Mouse (Mus musculus) forebrain, embryonic 16.5 days (tissue): Measurements from ENCODE around the gene Abhd14b. TPM values are rescaled to one million over a fixed set of nuclear protein-coding genes. Genes with fewer than 3 reads are reported as not detected.
"Not testable (repeated sequence)": the region's sequence is repeated elsewhere in the genome, so short reads cannot be mapped to it uniquely, and the experiment has no call there.

Experiments used
- ATAC-seq: fragments of 200-750 bp; cut with Nextera tagmentation; 2 replicates; pipeline ENCODE4 v1.8.0; 2017; ENCODE audit warnings: mild to moderate bottlenecking, moderate library complexity
- H3K27ac ChIP-seq: fragments of 300-500 bp; sonication (generic); 2 replicates; pipeline ENCODE4 v1.5.1; 2014; ENCODE audit warnings: low read length, control low read depth
- H3K27me3 ChIP-seq: fragments of 300-500 bp; sonication (generic); replicated peaks from 2 replicates; pipeline ENCODE4 v1.6.1; 2014; ENCODE audit warnings: low read length; ENCODE audit not compliant: control insufficient read depth, insufficient read depth
- H3K36me3 ChIP-seq: fragments of 300-500 bp; sonication (generic); 2 replicates; pipeline ENCODE4 v1.6.1; 2014; ENCODE audit not compliant: control insufficient read depth, insufficient read depth
- H3K4me1 ChIP-seq: fragments of 300-500 bp; sonication (generic); replicated peaks from 2 replicates; pipeline ENCODE4 v1.6.1; 2014; ENCODE audit warnings: low read length; ENCODE audit not compliant: control insufficient read depth, insufficient read depth
- H3K4me2 ChIP-seq: fragments of 300-500 bp; sonication (generic); 2 replicates; pipeline ENCODE4 v1.6.1; 2014; ENCODE audit warnings: mild to moderate bottlenecking, low read length, control low read depth
- H3K4me3 ChIP-seq: fragments of 300-500 bp; sonication (generic); replicated peaks from 2 replicates; pipeline ENCODE4 v1.5.1; 2014; ENCODE audit warnings: mild to moderate bottlenecking, low read length, control low read depth
- H3K9ac ChIP-seq: fragments of 300-500 bp; sonication (generic); replicated peaks from 2 replicates; pipeline ENCODE4 v1.6.1; 2014; ENCODE audit warnings: low read depth, low read length, control low read depth
- H3K9me3 ChIP-seq: fragments of 300-500 bp; sonication (generic); 2 replicates; pipeline ENCODE4 v1.6.1; 2016; ENCODE audit warnings: low read length; ENCODE audit not compliant: control insufficient read depth
- WGBS: fragments of 180-500 bp; shearing (Covaris S2); extraction: QIAGEN DNeasy Blood & Tissue Kit; methylation state at CpG from one replicate; pipeline ENCODE4 v1.1.7; 2014; 5-methylcytosine and 5-hydroxymethylcytosine counted together
- polyA plus RNA-seq: library from polyadenylated mRNA; unstranded; fragments of >200 nt; fragmentation: Nextera tagmentation; extraction: Ambion mirVana; gene quantifications from 2 replicates; pipeline ENCODE4 v1.2.1, GENCODE M21; 2015

Abhd14b gene
- polyA plus RNA-seq, 1 experiment from 2014 or later: 7.7 TPM

DNA sequence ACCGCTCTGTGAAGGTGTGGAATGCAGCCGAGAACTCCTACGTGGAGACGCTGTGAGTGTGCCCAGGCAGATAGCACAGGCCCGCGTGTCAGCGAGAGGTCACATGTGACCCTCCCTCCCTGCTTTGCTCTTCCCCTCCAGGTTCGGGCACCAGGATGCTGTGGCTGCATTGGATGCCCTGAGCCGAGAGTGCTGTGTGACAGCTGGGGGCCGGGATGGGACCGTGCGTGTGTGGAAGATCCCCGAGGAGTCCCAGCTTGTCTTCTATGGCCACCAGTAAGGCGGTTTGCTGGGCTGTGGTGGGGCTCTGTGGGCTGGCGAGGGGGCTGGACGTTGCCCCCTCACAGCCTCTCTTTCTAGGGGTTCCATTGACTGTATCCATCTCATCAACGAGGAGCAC lies 36.3 kb downstream of the Abhd14b start:
- Histone ChIP-seq H3K27me3 (no peaks in the 10 kb centered on the region), H3K4me3 (no peak overlapping the region), H3K9ac (no peak overlapping the region), H3K9me3 (no peaks in the 10 kb centered on the region), H3K36me3 (peaks cover 15% of the 10 kb centered on the region), H3K4me2 (no peak overlapping the region), H3K4me1 (peaks cover 1% of the 10 kb centered on the region; the same call in 1 of the 2 replicates), H3K27ac (no peak overlapping the region)
- WGBS: 93% methylated on average over 17 of the region's 17 CpGs
- no peak for ATAC-seq

DNA sequence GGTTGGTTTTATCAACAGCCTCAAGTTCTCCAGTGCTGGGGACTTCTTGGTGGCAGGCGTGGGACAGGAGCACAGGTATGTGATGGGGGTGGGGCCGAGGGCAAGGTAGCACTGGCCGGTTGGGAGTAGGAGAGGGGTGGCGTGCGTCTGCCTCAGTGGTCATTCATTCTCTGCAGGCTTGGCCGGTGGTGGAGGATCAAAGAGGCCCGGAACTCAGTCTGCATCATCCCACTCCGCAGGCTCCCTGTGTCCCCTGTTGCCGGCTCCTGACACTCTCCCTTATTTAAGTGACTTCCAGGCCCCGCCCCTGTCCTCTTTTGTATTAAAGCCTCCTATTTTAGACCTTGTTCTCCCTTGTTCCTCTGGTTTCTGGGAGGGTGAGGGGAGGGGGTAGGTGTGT lies 37.8 kb downstream of the Abhd14b start:
- H3K36me3 ChIP-seq: peaks cover 15% of the 10 kb centered on the region
- H3K4me1 ChIP-seq: no peaks in the 10 kb centered on the region
- H3K27ac ChIP-seq: no peak overlapping the region
- no peaks in the 10 kb centered on the region for H3K27me3 ChIP-seq
- H3K9ac ChIP-seq: no peak overlapping the region
- H3K4me3 ChIP-seq: no peak overlapping the region
- 80% methylated on average over 10 of the region's 10 CpGs for WGBS
- no peak for ATAC-seq
- H3K4me2 ChIP-seq: no peak overlapping the region
- no peaks in the 10 kb centered on the region for H3K9me3 ChIP-seq

DNA sequence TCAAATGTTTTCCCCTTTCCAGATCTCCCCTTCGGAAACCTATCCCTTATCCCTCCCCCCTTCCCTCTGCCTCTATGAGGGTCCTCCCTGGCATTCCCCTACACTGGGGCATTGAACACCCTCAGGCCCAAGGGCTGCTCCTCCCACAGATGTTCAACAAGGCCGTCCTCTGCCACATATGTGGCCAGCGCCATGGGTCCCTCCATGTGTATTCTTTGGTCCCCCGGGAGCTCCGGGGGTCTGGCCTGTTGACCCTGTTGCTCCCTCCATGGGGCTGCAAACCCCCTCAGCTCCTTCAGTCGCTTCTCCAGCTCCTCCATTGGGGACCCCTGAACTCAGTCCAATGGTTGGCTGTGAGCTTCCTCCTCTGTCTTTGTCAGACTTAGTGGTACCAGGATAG lies 40.3 kb downstream of the Abhd14b start:
- not testable (repeated sequence) for H3K9ac ChIP-seq, H3K4me1 ChIP-seq, ATAC-seq, H3K27me3 ChIP-seq, H3K4me2 ChIP-seq, H3K27ac ChIP-seq, H3K9me3 ChIP-seq, H3K4me3 ChIP-seq
- H3K36me3 ChIP-seq: peaks cover 15% of the 10 kb centered on the region
- 76% methylated on average over 6 of the region's 6 CpGs for WGBS

DNA sequence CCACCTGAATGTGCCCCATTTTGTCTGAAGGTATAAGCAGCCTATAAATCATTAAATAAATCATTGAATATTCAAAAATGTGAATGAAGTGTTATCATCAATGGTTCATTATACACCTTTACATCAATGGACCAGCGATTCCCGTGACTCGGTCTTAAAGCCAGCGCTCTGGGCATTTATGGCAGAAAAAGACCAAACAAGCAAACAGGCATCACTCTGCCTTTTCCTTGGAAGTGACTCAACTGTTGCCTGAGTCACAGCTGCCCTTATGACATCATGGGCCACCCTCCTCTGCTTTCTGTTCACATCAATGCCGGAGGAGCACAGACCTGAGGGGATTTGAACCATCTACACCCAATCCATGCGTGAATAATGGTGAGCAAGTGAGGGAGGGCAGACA lies 52.4 kb downstream of the Abhd14b start, which contains the start of gene Iqcf1:
Gene Iqcf1, plus strand, starts transcription at position 301 of the 400 bp plus-strand sequence.
- Histone ChIP-seq H3K4me3 (no peak within 1 kb of the TSS), H3K4me2 (no peak within 1 kb of the TSS), H3K27me3 (no peaks in the 10 kb centered on the region), H3K36me3 (no peaks in the 10 kb centered on the region), H3K9me3 (no peaks in the 10 kb centered on the region), H3K9ac (no peak within 1 kb of the TSS), H3K4me1 (no peaks in the 10 kb centered on the region), H3K27ac (no peak within 1 kb of the TSS)
- 94% methylated on average over 6 of the region's 6 CpGs for WGBS
- ATAC-seq: no peak

DNA sequence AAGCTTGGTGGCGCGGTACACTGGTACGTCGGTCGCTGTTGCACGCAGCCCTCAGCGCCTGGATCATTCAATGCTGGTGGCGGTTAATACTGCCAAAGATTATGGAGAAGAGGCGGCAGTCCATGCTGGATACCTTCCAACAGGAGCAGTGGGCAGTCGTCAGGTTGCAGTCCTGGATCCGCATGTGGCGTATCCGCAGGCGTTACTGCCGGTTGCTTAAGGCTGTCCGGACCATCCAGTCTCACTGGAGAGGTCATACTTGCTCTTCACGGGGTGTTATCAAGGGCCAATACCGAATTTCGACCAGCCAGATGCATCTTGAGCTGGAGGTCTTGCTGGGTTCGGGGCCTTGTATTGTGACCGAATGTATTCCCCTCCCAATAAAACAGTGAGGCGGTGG lies 54.6 kb downstream of the Abhd14b start:
- H3K27ac ChIP-seq: no peak overlapping the region
- 90% methylated on average over 22 of the region's 22 CpGs for WGBS
- no peak for ATAC-seq
- no peak overlapping the region for H3K4me2 ChIP-seq
- no peaks in the 10 kb centered on the region for H3K36me3 ChIP-seq
- H3K4me3 ChIP-seq: no peak overlapping the region
- H3K9me3 ChIP-seq: no peaks in the 10 kb centered on the region
- H3K9ac ChIP-seq: no peak overlapping the region
- H3K27me3 ChIP-seq: no peaks in the 10 kb centered on the region
- H3K4me1 ChIP-seq: no peaks in the 10 kb centered on the region

Other genes with a start within 250 kb of the Abhd14b start
- 14.0 and 14.7 TPM in 2 replicates for gene Ppm1m, start 247.7 kb upstream of the Abhd14b start, polyA plus RNA-seq
- 56.6 and 58.7 TPM in 2 replicates for gene Twf2, start 244.4 kb upstream of the Abhd14b start, polyA plus RNA-seq
- not detected in 2 replicates for gene Tlr9, start 224.9 kb upstream of the Abhd14b start, polyA plus RNA-seq
- gene Alas1, start 198.8 kb upstream of the Abhd14b start, polyA plus RNA-seq: 101 and 109 TPM in 2 replicates
- 10.5 and 11.6 TPM in 2 replicates for gene Poc1a, start 166.4 kb upstream of the Abhd14b start, polyA plus RNA-seq
- 9.0 and 10.3 TPM in 2 replicates for gene Dusp7, start 78.8 kb upstream of the Abhd14b start, polyA plus RNA-seq
- 564 and 591 TPM in 2 replicates for gene Rpl29, start 18.0 kb upstream of the Abhd14b start, polyA plus RNA-seq
- 31.5 and 31.7 TPM in 2 replicates for gene Acy1, start 9.1 kb upstream of the Abhd14b start, polyA plus RNA-seq
- 72.3 and 81.9 TPM in 2 replicates for gene Abhd14a, start 219 bp downstream of the Abhd14b start, polyA plus RNA-seq
- gene Pcbp4, start 5.8 kb downstream of the Abhd14b start, polyA plus RNA-seq: 221 and 249 TPM in 2 replicates
- gene Gpr62, start 18.5 kb downstream of the Abhd14b start, polyA plus RNA-seq: 0.48 and 0.72 TPM in 2 replicates
- gene Rrp9, start 28.5 kb downstream of the Abhd14b start, polyA plus RNA-seq: 53.6 and 62.5 TPM in 2 replicates
- gene Parp3, start 29.5 kb downstream of the Abhd14b start, polyA plus RNA-seq: 0.55 and 0.70 TPM in 2 replicates
- gene Iqcf1, start 52.5 kb downstream of the Abhd14b start, polyA plus RNA-seq: not detected in 2 replicates
- not detected in 2 replicates for gene Iqcf5, start 67.1 kb downstream of the Abhd14b start, polyA plus RNA-seq
- gene Iqcf3, start 114.2 kb downstream of the Abhd14b start, polyA plus RNA-seq: not detected in 2 replicates
- not detected in 2 replicates for gene Iqcf4, start 123.5 kb downstream of the Abhd14b start, polyA plus RNA-seq
- gene Iqcf6, start 179.1 kb downstream of the Abhd14b start, polyA plus RNA-seq: not detected in 2 replicates
- 10.2 and 14.1 TPM in 2 replicates for gene Grm2, start 208.6 kb downstream of the Abhd14b start, polyA plus RNA-seq
- 57.2 and 59.7 TPM in 2 replicates for gene Tex264, start 238.5 kb downstream of the Abhd14b start, polyA plus RNA-seq